Mouse (Mus musculus) heart, postnatal 25 days (tissue): ENCODE results near the gene Gpha2. TPM values are rescaled to one million over a fixed set of nuclear protein-coding genes. Genes with fewer than 3 reads are reported as not detected.

Experiments
- DNase-seq: peaks from one replicate; pipeline ENCODE4 v3.0.0; 2022; ENCODE audit warnings: low spot score
- intact Hi-C: fragments of 180-260 bp; cut with DNase I; formaldehyde crosslinking; loops from one replicate; pipeline ENCODE4 v1.15.1; 2025
- microRNA-seq: library from miRNA; unstranded; fragments of <30 nt; microRNA quantifications from one replicate; pipeline ENCODE4 v1.2.0, GENCODE M21; 2022
- total RNA-seq, 2 experiments: library from RNA; stranded (reverse); gene quantifications; 2 replicates each; pipeline ENCODE4 v1.2.3; 2021

The Gpha2 gene
- total RNA-seq, 2 experiments from 2014 or later: not detected

- no peak for DNase-seq
- intact Hi-C loops: no loop called here
These were observed 43.8 kb downstream of the Gpha2 start for GRCm38 (mm10) chr19:6269798-6270475.

- intact Hi-C loops: no loop called here
- DNase-seq: no peak
These were observed 44.5 kb downstream of the Gpha2 start for GRCm38 (mm10) chr19:6270661-6271060.

- intact Hi-C loops: no loop called here
- DNase-seq: no peak
These were observed 45.0 kb downstream of the Gpha2 start for GRCm38 (mm10) chr19:6271206-6271605.

GRCm38 (mm10) chr19:6272053-6272452 is 45.9 kb downstream of the Gpha2 start:
- no peak for DNase-seq
- intact Hi-C loops: no loop called here

- intact Hi-C loops: no loop called here
- no peak for DNase-seq
These were observed 46.6 kb downstream of the Gpha2 start for GRCm38 (mm10) chr19:6272738-6273137.

- intact Hi-C loops: no loop called here
- no peak for DNase-seq
These were observed 47.4 kb downstream of the Gpha2 start for GRCm38 (mm10) chr19:6273592-6273991.

GRCm38 (mm10) chr19:6273998-6274608 is 47.9 kb downstream of the Gpha2 start:
- no peak for DNase-seq
- intact Hi-C loops: no loop called here

GRCm38 (mm10) chr19:6275740-6276389 is 49.7 kb downstream of the Gpha2 start:
- intact Hi-C loops: no loop called here
- no peak for DNase-seq

- peak; percentile 98 for DNase-seq
- intact Hi-C loops: no loop called here
These were observed 50.5 kb downstream of the Gpha2 start, which contains the start of gene Ehd1 for GRCm38 (mm10) chr19:6276426-6277421. Ehd1 (plus strand) TSS chr19:6276725.

Small RNAs within 50 kb of the gene (microRNA-seq; reads per million reads assigned to microRNA genes)
- 32.5 reads per million, percentile 43 among the genes with 10 or more reads in this experiment for gene Mir192
- 24.2 reads per million, percentile 39 among the genes with 10 or more reads in this experiment for gene Mir194-2

Other genes with a start within 250 kb of the Gpha2 start
- not detected for gene Slc22a20, start 240.2 kb upstream of the Gpha2 start, total RNA-seq
- 10 to 100 TPM; 27.5 to 32.8 TPM for gene Capn1, start 210.5 kb upstream of the Gpha2 start, total RNA-seq
- gene Syvn1, start 179.8 kb upstream of the Gpha2 start, total RNA-seq: 10 to 100 TPM; 20.6 to 22.4 TPM
- 10 to 100 TPM; 39.0 to 39.2 TPM for gene Mrpl49, start 168.6 kb upstream of the Gpha2 start, total RNA-seq
- gene Fau, start 168.5 kb upstream of the Gpha2 start, total RNA-seq: 100 to 1,000 TPM; 499 to 563 TPM
- gene Znhit2, start 165.2 kb upstream of the Gpha2 start, total RNA-seq: 10 to 100 TPM; 11.9 to 12.4 TPM
- gene Tm7sf2, start 158.0 kb upstream of the Gpha2 start, total RNA-seq: 1 to 10 TPM; 4.2 to 5.1 TPM
- 10 to 100 TPM; 23.0 to 25.3 TPM for gene Vps51, start 149.1 kb upstream of the Gpha2 start, total RNA-seq
- gene Tmem262, start 146.3 kb upstream of the Gpha2 start, total RNA-seq: not detected
- not detected for gene Gm28374, start 144.1 kb upstream of the Gpha2 start, total RNA-seq
- 10 to 100 TPM; 16.4 to 19.4 TPM for gene Zfpl1, start 141.4 kb upstream of the Gpha2 start, total RNA-seq
- under 1 TPM; 0.21 to 0.42 TPM for gene Cdca5, start 141.4 kb upstream of the Gpha2 start, total RNA-seq
- gene AC131692.1, start 132.0 kb upstream of the Gpha2 start, total RNA-seq: not detected
- gene Naaladl1, start 120.6 kb upstream of the Gpha2 start, total RNA-seq: not detected
- 1 to 10 TPM; 7.9 to 8.5 TPM for gene Sac3d1, start 107.7 kb upstream of the Gpha2 start, total RNA-seq
- 10 to 100 TPM; 13.7 to 15.1 TPM for gene Snx15, start 98.1 kb upstream of the Gpha2 start, total RNA-seq
- gene Batf2, start 85.4 kb upstream of the Gpha2 start, total RNA-seq: under 1 TPM; 0.78 to 0.87 TPM
- 10 to 100 TPM; 54.4 to 58.4 TPM for gene Arl2, start 84.8 kb upstream of the Gpha2 start, total RNA-seq
- gene Majin, start 42.0 kb upstream of the Gpha2 start, total RNA-seq: not detected
- gene Ppp2r5b, start 9.5 kb downstream of the Gpha2 start, total RNA-seq: 10 to 100 TPM; 33.6 to 38.0 TPM
- 10 to 100 TPM; 22.0 to 22.2 TPM for gene Atg2a, start 15.3 kb downstream of the Gpha2 start, total RNA-seq
- 100 to 1,000 TPM; 119 to 139 TPM for gene Ehd1, start 50.3 kb downstream of the Gpha2 start, total RNA-seq
- 10 to 100 TPM in 1 of 2 experiments, 1 to 10 TPM in 1; 9.4 to 12.0 TPM for gene Cdc42bpg, start 80.1 kb downstream of the Gpha2 start, total RNA-seq
- 10 to 100 TPM; 12.4 to 14.5 TPM for gene Men1, start 108.6 kb downstream of the Gpha2 start, total RNA-seq
- gene Map4k2, start 114.8 kb downstream of the Gpha2 start, total RNA-seq: 10 to 100 TPM; 42.6 to 44.3 TPM
- 10 to 100 TPM; 76.1 to 88.8 TPM for gene Sf1, start 137.3 kb downstream of the Gpha2 start, total RNA-seq
- 1,000 to 10,000 TPM; 1,128 to 1,145 TPM for gene Pygm, start 158.0 kb downstream of the Gpha2 start, total RNA-seq
- gene Rasgrp2, start 173.0 kb downstream of the Gpha2 start, total RNA-seq: 10 to 100 TPM; 43.2 to 55.2 TPM
- gene Nrxn2, start 192.4 kb downstream of the Gpha2 start, total RNA-seq: 1 to 10 TPM; 3.4 to 4.4 TPM